Mouse (Mus musculus): ENCODE results near the gene 9530053A07Rik. TPM values are rescaled to one million over a fixed set of nuclear protein-coding genes. Genes with fewer than 3 reads are reported as not detected.
"Not testable (repeated sequence)": the region's sequence is repeated elsewhere in the genome, so short reads cannot be mapped to it uniquely, and the experiment has no call there.

The 9530053A07Rik gene
- polyA plus RNA-seq, 1 experiment from 2014 or later: 0.03 TPM

DNA sequence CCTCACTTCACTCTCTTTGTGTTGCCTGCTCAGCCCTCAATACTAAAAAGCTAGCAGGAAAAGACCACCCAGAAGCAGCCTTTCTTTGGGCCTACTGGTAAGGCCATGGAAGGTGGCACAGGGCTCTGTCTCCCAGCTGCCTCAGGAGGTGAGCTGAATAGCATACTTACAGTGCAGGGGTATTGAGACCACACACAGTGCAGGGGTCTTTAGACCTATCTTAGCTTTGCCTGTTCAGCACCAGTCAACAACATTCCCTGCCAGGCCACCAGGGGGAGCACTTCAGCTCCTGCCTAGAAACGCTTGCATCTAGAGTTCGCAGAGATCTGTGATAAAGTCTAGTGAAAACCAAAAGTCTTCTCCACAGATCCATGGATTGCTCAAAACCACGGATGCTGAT lies 19.0 kb downstream of the 9530053A07Rik start:
- Histone ChIP-seq H3K27me3 (peaks cover 17% of the 10 kb centered on the region), H3K4me3 (no peak overlapping the region), H3K9me3 (replicated peaks) (no peaks in the 10 kb centered on the region), H3K9ac (no peak overlapping the region), H3K36me3 (no peaks in the 10 kb centered on the region), H3K4me2 (no peak overlapping the region), H3K4me1 (replicated peaks) (no peaks in the 10 kb centered on the region), H3K27ac (no peak overlapping the region)
- 13% methylated on average over 3 of the region's 3 CpGs for WGBS
- ATAC-seq (replicated peaks; ENCODE audit: insufficient number of reproducible peaks, insufficient read depth, low FRiP score, low read depth): no peak

DNA sequence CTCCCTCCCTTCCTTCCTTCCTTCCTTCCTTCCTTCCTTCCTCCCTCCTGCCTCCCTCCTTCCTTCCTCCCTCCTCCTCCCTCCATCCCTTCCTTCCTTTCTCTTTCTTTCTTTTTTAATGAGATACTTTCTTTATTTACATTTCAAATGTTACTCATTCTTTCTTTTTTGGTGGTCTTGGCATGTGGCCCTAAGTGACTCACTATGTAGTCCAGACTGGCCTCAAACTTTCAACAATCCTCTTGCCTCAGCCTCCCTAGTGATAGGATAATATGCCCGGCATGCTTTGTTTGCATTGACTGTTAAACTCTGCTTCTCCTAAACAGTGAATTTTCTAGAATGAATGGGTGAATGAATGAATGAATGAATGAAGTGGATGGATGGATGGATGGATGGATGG lies 20.6 kb downstream of the 9530053A07Rik start:
- no peaks in the 10 kb centered on the region for H3K9me3 ChIP-seq (replicated peaks)
- no peaks in the 10 kb centered on the region for H3K36me3 ChIP-seq
- ATAC-seq (replicated peaks; ENCODE audit: insufficient number of reproducible peaks, insufficient read depth, low FRiP score, low read depth): no peak
- no peak overlapping the region for H3K27ac ChIP-seq
- H3K4me2 ChIP-seq: no peak overlapping the region
- no peaks in the 10 kb centered on the region for H3K4me1 ChIP-seq (replicated peaks)
- no peak overlapping the region for H3K4me3 ChIP-seq
- WGBS: 74% methylated on average over 1 of the region's 1 CpGs
- H3K27me3 ChIP-seq: peaks cover 17% of the 10 kb centered on the region
- H3K9ac ChIP-seq: no peak overlapping the region

DNA sequence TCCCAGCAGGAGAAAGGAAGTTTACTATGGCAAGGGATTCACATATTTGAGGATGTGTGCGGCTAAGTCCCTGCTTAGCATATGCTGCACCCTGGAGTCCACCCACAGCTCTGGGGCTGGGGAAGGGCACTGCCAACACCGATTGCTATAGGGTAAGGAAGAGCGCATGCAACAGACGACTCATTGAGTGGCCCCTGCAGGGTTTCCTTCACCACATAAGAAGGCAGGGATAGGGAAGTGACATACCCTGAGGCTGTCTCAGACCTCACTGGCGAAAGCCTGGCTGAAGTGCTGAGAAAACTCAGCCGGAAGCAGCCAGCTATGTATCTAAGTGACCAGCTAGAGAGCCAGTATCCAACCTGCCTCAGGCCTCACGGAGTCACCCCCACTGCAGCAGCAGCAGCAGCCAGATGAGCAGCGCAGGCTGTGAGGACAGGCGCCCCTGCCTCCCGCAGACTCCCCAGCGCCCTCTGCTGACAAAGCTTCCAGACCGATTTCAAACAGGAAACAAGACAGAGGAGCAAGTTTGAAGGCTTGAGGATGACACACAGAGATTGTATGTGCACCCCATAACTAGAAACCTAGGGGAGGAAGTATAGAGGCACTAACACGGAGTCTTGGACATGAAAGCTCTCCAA lies 22.4 kb downstream of the 9530053A07Rik start:
- Histone ChIP-seq H3K27me3 (peaks cover 17% of the 10 kb centered on the region), H3K4me3 (no peak overlapping the region), H3K9me3 (replicated peaks) (no peaks in the 10 kb centered on the region), H3K4me1 (replicated peaks) (no peaks in the 10 kb centered on the region), H3K36me3 (no peaks in the 10 kb centered on the region), H3K27ac (no peak overlapping the region), H3K9ac (no peak overlapping the region), H3K4me2 (no peak overlapping the region)
- 15% methylated on average over 13 of the region's 13 CpGs for WGBS
- no peak for ATAC-seq (replicated peaks; ENCODE audit: insufficient number of reproducible peaks, insufficient read depth, low FRiP score, low read depth)

DNA sequence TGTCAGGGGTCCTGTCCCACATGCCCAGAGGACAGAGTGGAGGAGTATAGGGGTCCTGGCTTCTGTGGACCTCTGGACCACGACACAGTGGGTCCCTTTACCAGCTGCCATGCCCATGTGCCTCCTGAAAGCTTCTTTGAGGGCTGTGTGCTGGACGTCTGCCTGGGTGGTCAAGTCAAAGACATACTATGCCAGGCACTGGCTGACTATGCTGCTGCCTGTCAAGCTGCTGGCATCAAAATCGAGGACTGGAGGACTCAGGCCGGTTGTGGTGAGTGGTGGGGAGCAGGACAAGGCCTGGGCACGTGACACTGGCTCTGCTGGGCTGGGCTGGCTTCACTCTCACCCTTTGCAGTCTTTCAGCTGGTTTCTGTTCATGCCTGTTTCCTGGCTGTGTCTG lies 24.3 kb downstream of the 9530053A07Rik start:
- not testable (repeated sequence) for H3K36me3 ChIP-seq; H3K27ac ChIP-seq; H3K4me3 ChIP-seq; ATAC-seq (replicated peaks; ENCODE audit: insufficient number of reproducible peaks, insufficient read depth, low FRiP score, low read depth); H3K9ac ChIP-seq; H3K4me2 ChIP-seq; H3K9me3 ChIP-seq (replicated peaks); H3K4me1 ChIP-seq (replicated peaks)
- 28% methylated on average over 5 of the region's 5 CpGs for WGBS
- H3K27me3 ChIP-seq: peaks cover 12% of the 10 kb centered on the region

DNA sequence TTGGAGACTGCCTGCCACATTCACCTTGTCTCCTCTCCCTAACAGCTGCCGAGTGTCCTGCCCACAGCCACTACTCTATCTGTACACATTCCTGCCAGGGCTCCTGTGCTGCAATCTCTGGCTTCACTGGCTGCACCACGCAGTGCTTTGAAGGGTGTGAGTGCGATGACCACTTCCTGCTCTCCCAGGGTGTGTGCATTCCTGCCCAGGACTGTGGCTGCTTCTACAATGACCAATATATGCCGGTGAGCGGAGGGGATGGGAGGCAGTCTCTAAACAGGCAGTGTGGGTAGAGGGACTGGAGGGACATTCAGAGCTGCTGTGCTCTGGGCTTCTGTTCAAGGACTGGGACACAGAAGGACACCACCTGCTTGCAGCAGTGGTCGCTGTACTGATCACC lies 30.0 kb downstream of the 9530053A07Rik start:
- no peak overlapping the region for H3K9ac ChIP-seq

DNA sequence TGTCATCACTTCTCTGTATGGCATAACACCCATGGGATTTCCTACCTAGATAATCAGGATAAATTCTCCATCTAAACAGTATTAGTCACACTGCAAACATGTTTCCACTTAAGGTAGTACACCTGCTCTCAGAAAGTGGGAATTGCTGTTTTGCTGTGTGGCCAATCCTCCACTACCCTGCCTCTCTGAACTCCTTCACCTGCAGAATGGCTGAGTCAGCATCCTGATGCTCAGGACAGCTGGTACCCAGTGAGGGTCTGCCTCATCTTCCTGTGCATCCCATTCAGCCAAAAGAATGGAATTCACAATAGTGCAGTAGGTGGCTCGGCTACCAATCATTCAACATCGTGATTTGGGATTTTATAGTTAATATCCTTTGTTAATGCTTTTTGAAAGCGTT lies 30.6 kb downstream of the 9530053A07Rik start:
- Histone ChIP-seq H3K36me3 (no peaks in the 10 kb centered on the region), H3K27ac (no peak overlapping the region), H3K4me2 (no peak overlapping the region), H3K9ac (no peak overlapping the region), H3K4me1 (replicated peaks) (no peaks in the 10 kb centered on the region), H3K27me3 (no peaks in the 10 kb centered on the region), H3K9me3 (replicated peaks) (no peaks in the 10 kb centered on the region), H3K4me3 (no peak overlapping the region)
- no peak for ATAC-seq (replicated peaks; ENCODE audit: insufficient number of reproducible peaks, insufficient read depth, low FRiP score, low read depth)
- WGBS: 74% methylated on average over 3 of the region's 3 CpGs

More for the DNA sequence above, 30.0 kb downstream of the 9530053A07Rik start:
- no peak for ATAC-seq (replicated peaks; ENCODE audit: insufficient number of reproducible peaks, insufficient read depth, low FRiP score, low read depth)
- H3K27me3 ChIP-seq: no peaks in the 10 kb centered on the region
- no peak overlapping the region for H3K4me3 ChIP-seq
- no peaks in the 10 kb centered on the region for H3K4me1 ChIP-seq (replicated peaks)
- no peak overlapping the region for H3K27ac ChIP-seq
- H3K4me2 ChIP-seq: no peak overlapping the region
- no peaks in the 10 kb centered on the region for H3K36me3 ChIP-seq
- WGBS: 28% methylated on average over 6 of the region's 6 CpGs
- no peaks in the 10 kb centered on the region for H3K9me3 ChIP-seq (replicated peaks)

DNA sequence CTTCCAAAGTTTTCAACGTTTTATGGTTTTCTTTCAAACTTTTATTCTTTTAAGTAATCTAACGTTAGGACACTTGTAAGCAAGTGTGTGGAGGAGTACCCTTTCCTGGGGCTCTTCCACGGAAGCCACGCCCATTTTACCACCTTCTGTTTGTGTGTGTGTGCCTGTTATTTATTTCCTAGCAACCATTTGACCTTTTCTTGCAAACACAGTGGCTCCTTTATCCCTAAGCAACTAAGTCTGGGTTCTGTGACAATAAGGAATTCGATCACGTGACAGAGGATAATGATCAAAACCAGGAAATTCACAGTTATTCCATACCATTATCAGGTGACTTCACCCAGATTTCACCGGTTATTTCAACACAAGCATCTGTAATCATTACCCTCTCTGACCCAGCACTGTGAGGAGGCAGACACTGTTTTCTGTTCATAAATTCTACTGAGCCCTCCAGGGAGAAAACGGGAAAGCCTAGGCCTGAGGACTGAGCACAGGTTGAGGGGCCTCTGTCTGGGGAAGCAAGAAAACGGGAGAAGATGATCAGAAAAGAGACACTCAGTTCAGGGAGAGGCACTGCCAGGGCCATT lies 32.0 kb downstream of the 9530053A07Rik start:
- 56% methylated on average over 9 of the region's 9 CpGs for WGBS
- Histone ChIP-seq H3K36me3 (no peaks in the 10 kb centered on the region), H3K4me2 (no peak overlapping the region), H3K9me3 (replicated peaks) (no peaks in the 10 kb centered on the region), H3K4me1 (replicated peaks) (no peaks in the 10 kb centered on the region), H3K27me3 (no peaks in the 10 kb centered on the region), H3K4me3 (no peak overlapping the region), H3K9ac (no peak overlapping the region), H3K27ac (no peak overlapping the region)
- no peak for ATAC-seq (replicated peaks; ENCODE audit: insufficient number of reproducible peaks, insufficient read depth, low FRiP score, low read depth)

DNA sequence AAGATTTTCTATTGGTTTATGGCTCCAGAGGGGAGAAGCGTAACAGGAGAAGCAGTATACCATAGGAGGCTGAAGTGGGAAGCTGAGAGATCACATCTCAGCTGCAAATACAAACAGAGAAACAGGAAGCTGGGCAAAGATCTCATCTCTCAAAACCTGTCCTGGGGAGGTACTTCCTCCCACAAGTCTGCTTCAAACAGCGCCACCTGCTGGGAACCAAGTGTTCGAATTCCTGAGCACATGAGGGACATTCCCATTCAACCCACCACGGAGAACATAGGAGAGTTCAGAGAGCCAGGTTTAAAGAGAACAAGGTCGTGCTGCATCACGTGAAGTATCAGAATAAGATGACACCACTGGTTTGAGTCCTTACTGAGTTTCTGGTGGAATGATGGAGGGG lies 36.1 kb downstream of the 9530053A07Rik start:
- H3K4me2 ChIP-seq: no peak overlapping the region
- WGBS: 77% methylated on average over 6 of the region's 6 CpGs
- no peak for ATAC-seq (replicated peaks; ENCODE audit: insufficient number of reproducible peaks, insufficient read depth, low FRiP score, low read depth)
- H3K4me3 ChIP-seq: no peak overlapping the region
- no peak overlapping the region for H3K9ac ChIP-seq
- H3K4me1 ChIP-seq (replicated peaks): peaks cover 13% of the 10 kb centered on the region
- H3K9me3 ChIP-seq (replicated peaks): no peaks in the 10 kb centered on the region
- no peak overlapping the region for H3K27ac ChIP-seq
- H3K27me3 ChIP-seq: no peaks in the 10 kb centered on the region
- H3K36me3 ChIP-seq: no peaks in the 10 kb centered on the region

DNA sequence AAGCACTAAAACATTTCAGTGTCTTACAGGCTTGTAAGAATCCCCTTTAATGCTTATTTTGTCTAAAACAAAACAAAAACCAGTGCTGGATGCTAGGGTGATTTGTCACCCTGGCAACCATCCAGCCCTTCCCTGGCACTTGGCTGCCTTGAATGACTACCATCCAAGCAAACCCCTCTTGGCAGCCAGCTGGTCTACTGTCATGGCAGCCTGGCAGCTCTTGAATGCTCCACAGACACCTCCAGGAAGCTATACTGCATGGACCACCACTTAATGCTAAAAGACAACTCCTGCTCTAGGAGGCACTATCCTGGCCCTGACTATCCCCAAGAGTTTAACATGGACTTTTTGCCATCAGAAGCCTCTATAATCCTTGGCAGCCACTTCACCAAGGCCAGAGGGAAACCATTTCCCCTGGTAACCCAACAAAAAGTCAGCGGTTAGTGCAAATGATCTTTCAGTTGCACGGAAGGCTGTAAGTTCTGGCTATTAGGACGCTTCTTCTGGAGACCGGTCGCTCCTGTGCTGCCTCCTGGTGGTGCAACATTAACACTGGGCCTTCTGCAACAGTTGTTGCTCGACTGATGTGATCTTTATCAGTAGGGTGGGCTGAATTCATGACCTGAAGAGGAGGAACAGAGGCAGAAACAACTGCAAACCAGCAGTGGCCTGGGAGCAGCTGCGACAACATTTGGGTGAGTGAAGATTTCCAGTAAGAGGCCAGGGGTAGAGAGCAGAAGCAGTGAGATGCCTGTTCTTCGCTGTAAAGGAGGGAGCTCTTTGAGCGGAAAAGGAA lies 39.3 kb downstream of the 9530053A07Rik start:
- Histone ChIP-seq H3K4me3 (peak overlapping the region; percentile 91), H3K4me1 (replicated peaks) (peaks cover 25% of the 10 kb centered on the region), H3K27me3 (no peaks in the 10 kb centered on the region), H3K9me3 (replicated peaks) (no peaks in the 10 kb centered on the region), H3K36me3 (no peaks in the 10 kb centered on the region), H3K27ac (peak overlapping the region; percentile 92), H3K4me2 (peak overlapping the region; percentile 94), H3K9ac (peak overlapping the region; percentile 86)
- 8% methylated on average over 9 of the region's 9 CpGs for WGBS
- ATAC-seq (replicated peaks; ENCODE audit: insufficient number of reproducible peaks, insufficient read depth, low FRiP score, low read depth): no peak

DNA sequence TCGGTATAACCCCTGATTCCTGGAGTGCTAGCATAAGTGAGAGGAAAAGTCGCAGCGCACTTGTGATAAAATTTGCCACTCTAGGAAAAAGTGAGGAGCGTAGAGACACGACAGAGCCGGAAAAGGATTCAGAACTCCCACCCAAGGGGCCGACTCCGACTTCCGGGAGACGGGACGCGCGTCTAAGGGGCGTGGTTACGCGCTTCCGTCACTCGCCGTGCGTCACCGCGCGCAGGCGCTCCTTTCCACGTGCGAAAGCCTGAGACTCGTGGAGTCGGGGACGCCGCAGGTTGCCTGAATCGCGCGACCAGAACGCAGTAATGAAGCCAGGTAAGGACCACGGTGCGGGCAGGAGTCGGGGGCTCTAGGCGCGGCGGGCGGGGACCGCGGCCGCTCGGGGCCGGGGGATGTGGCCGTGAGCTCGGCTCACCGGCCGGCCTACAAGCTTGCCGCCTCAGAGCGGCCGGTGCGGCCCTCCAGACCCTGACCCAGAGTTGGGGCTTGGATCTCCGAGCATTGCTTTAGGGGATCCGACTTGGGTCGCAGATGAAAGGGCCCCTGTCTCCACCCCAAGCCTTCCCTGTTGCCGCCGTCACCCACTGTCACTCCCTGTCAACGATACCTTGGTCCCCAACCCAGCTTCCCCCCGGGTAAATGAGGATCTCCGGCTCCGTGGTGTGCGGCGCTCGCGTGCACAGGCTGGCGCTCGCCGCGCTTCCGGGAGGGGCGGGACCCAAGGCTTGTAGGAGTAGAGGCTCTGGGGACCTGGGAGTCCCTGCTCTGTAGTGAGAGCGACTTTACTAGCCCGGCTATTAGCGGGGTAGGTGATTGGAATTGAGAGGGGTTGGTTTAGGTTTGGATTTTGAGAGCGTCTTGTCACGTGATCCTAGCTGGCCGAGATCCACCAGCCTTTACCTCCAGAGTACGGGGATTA lies 40.5 kb downstream of the 9530053A07Rik start, which contains the start of gene Fbl:
TSS of gene Fbl (plus strand) at position 222 of the 934 bp plus-strand sequence.
- peak within 1 kb of the TSS; percentile 86 for H3K9ac ChIP-seq
- H3K27ac ChIP-seq: peak within 1 kb of the TSS; percentile 92
- H3K27me3 ChIP-seq: no peaks in the 10 kb centered on the region
- peak; percentile 92 for ATAC-seq (replicated peaks; ENCODE audit: insufficient number of reproducible peaks, insufficient read depth, low FRiP score, low read depth)
- peak within 1 kb of the TSS; percentile 91 for H3K4me3 ChIP-seq
- H3K4me1 ChIP-seq (replicated peaks): peaks cover 25% of the 10 kb centered on the region
- no peaks in the 10 kb centered on the region for H3K9me3 ChIP-seq (replicated peaks)
- WGBS: under 1% methylated on average over 78 of the region's 80 CpGs
- H3K4me2 ChIP-seq: peak within 1 kb of the TSS; percentile 94
- H3K36me3 ChIP-seq: no peaks in the 10 kb centered on the region

DNA sequence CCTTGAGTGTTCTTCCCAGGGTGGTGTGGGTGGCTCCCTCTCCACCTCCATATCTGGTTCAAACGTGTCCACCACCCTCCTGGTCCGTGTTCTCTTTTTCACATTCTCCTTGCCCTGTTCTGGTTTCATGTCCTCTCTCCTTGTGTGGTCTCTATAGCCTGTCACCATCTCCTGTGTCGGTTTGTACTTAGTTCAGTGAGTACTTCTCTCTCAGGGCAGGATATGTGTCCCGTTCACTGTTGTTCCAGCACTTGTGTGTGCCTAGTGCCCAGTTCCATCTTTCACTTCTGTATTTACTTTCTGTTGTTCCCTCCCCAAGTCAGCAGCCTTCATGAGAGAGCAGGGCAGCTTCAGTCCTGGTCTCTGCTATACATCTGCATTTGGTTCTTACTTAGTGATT lies 46.1 kb downstream of the 9530053A07Rik start:
- Histone ChIP-seq H3K4me3 (no peak overlapping the region), H3K4me1 (replicated peaks) (peaks cover 14% of the 10 kb centered on the region), H3K9ac (no peak overlapping the region), H3K4me2 (no peak overlapping the region), H3K27ac (no peak overlapping the region), H3K9me3 (replicated peaks) (no peaks in the 10 kb centered on the region), H3K27me3 (no peaks in the 10 kb centered on the region), H3K36me3 (peaks cover 35% of the 10 kb centered on the region)
- ATAC-seq (replicated peaks; ENCODE audit: insufficient number of reproducible peaks, insufficient read depth, low FRiP score, low read depth): no peak
- WGBS: 78% methylated on average over 4 of the region's 4 CpGs

Measured in heart, embryonic 15.5 days (tissue).